Mouse (Mus musculus): ENCODE data around the gene Bet1.

GRCm38 (mm10) chr6:4090423-4090822 lies 3.7 kb upstream of the Bet1 start:
- TF ChIP-seq MAFK (IDR thresholded peaks at IDR 0.05; ENCODE audit: insufficient read depth, low read depth, low read length): peak; percentile 95
- no peak for TF ChIP-seq ZNF384 (IDR thresholded peaks at IDR 0.05; ENCODE audit: low read depth, low read length)
